Mouse (Mus musculus): ENCODE results near the gene Lpp. TPM values are rescaled to one million over a fixed set of nuclear protein-coding genes. Genes with fewer than 3 reads are reported as not detected.

Gene Lpp
- total and polyA plus RNA-seq, 3 experiments, result 7.7 to 25.1 (median 23.6) TPM

DNA sequence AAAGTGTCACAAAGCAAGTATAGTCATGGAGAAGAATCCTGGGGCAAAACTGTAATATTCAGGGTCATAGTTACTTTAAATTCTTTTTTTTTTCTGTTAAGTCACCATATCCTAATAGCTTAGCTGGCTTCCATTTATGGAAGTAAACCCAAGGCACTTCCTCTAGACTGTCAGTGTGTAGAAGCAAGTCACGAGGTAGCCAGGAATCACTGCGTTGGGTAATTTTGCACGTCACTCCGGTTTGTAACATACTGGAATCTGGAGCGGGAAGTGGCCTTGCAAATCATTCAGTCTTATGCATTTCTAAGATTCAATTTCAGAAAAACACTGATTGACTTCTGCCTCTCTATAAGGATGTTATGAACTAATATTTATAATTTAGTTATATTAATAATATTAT, 232.3 kb downstream of the Lpp start:
- TF ChIP-seq EP300 (IDR thresholded peaks at IDR 0.05; ENCODE audit: insufficient read depth, low read depth, low read length) (no peak), POLR2A (IDR thresholded peaks at IDR 0.05; ENCODE audit: insufficient read depth, low read depth, low read length) (no peak), CTCF (IDR thresholded peaks at IDR 0.05) (no peak)
- Histone ChIP-seq H3K27me3 (ENCODE audit: control insufficient read depth, insufficient read depth, low read length) (no peaks in the 10 kb centered on the region), H3K9ac (ENCODE audit: low read depth, low read length) (no peak overlapping the region), H3K79me2 (replicated peaks; ENCODE audit: control insufficient read depth, insufficient read depth, low read length) (no peaks in the 10 kb centered on the region), H3K4me1 (ENCODE audit: control insufficient read depth, insufficient read depth, low read length) (peaks cover 8% of the 10 kb centered on the region), H3K36me3 (ENCODE audit: control insufficient read depth, insufficient read depth, low read length) (peaks cover 9% of the 10 kb centered on the region), H3K27ac (no peak overlapping the region), H3K4me3 (no peak overlapping the region)
- WGBS, result 89% methylated on average over 5 of the region's 5 CpGs
- intact Hi-C loops (cut with DNase I), result loop anchor here (5.0 kb wide), 1 partner anchor 233 kb away; the partner anchor contains the start of gene Lpp
- peak in 1 of 2 experiments; percentile 40 for DNase-seq

DNA sequence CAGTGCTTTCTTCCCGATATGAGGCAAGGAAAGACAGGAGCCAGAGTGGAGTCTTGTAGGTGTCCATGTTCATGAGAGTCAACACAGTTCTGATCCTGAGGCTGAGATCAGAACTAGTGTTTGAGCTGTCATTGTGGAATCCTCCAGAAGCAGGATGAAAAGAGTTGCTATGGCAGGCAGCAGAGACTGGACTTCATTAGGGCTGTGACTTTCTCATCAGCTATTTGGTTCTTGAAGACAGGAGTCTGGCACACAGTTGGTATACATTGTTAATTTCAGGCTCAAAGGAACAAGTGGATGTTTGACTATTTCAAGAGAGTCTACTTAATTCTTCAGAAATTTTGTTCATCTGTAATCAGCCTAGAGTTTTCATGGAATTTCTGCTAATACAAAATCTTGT, 235.5 kb downstream of the Lpp start:
- peaks cover 11% of the 10 kb centered on the region for H3K36me3 ChIP-seq (ENCODE audit: control insufficient read depth, insufficient read depth, low read length)
- H3K27ac ChIP-seq, result peak overlapping the region; percentile 59
- DNase-seq, result no peak
- H3K27me3 ChIP-seq (ENCODE audit: control insufficient read depth, insufficient read depth, low read length), result no peaks in the 10 kb centered on the region
- WGBS, result 51% methylated on average over 1 of the region's 1 CpGs
- intact Hi-C loops (cut with DNase I), result loop anchor here (5.0 kb wide), 1 partner anchor 236 kb away; the partner anchor contains the start of gene Lpp
- peaks cover 10% of the 10 kb centered on the region for H3K4me1 ChIP-seq (ENCODE audit: control insufficient read depth, insufficient read depth, low read length)
- H3K79me2 ChIP-seq (replicated peaks; ENCODE audit: control insufficient read depth, insufficient read depth, low read length), result peaks cover 1% of the 10 kb centered on the region; the same call in 1 of the 2 replicates
- no peak overlapping the region; the same call in 1 of the 2 replicates for H3K9ac ChIP-seq (ENCODE audit: low read depth, low read length)
- no peak for TF ChIP-seq EP300 (IDR thresholded peaks at IDR 0.05; ENCODE audit: insufficient read depth, low read depth, low read length)
- no peak for TF ChIP-seq POLR2A (IDR thresholded peaks at IDR 0.05; ENCODE audit: insufficient read depth, low read depth, low read length)
- no peak for TF ChIP-seq CTCF (IDR thresholded peaks at IDR 0.05)
- no peak overlapping the region for H3K4me3 ChIP-seq

DNA sequence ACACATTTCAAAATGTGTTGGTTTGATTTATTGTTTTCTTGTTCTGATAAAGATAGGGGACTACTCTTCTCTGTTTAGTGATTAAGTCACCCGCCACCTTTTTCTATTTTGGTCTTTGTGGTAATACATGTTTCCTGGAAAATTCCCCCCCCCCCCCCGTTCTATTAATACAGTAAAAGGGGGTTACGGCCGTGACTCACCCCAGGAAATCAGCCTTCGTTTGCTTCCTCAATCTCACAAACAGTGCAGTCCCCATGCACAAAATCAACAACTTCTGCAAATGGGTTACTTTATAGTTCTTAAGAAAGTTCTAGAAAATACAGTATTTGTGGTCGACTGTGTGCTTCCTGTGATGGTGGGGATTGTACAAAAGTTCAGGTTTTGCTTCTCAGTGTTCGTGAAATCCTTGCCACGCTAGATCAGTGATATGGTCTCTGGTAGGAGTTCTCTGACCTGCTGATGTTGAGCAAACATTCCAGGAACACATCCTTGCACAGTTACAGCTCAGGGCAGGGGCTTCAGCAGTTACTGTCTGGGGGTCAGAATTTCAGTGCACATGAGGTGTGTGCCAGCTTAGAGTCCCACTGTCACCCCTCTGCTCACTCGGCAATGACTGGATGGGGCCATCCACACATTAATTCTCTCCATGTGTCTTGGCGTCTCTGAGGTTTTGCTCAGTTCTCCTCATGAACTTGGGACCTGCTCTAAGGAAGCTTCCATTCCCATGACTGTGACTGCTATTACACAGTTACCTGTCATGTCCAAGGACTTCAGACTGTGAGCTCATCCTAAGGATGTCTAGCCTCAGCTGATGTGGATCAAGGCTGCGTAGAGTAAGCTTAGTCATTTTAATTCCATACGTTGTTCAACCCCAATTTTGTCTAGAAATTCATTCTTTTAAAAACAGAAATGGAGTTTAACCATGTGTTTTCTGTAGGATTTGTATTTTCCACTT, 236.2 kb downstream of the Lpp start:
- Histone ChIP-seq H3K4me1 (ENCODE audit: control insufficient read depth, insufficient read depth, low read length) (peaks cover 10% of the 10 kb centered on the region), H3K4me3 (no peak overlapping the region), H3K27me3 (ENCODE audit: control insufficient read depth, insufficient read depth, low read length) (no peaks in the 10 kb centered on the region), H3K9ac (ENCODE audit: low read depth, low read length) (no peak overlapping the region), H3K27ac (peak overlapping the region; percentile 59), H3K79me2 (replicated peaks; ENCODE audit: control insufficient read depth, insufficient read depth, low read length) (peaks cover 1% of the 10 kb centered on the region; the same call in 1 of the 2 replicates), H3K36me3 (ENCODE audit: control insufficient read depth, insufficient read depth, low read length) (peaks cover 11% of the 10 kb centered on the region)
- 41% methylated on average over 12 of the region's 12 CpGs for WGBS
- TF ChIP-seq POLR2A (IDR thresholded peaks at IDR 0.05; ENCODE audit: insufficient read depth, low read depth, low read length) (no peak), CTCF (IDR thresholded peaks at IDR 0.05) (no peak), EP300 (IDR thresholded peaks at IDR 0.05; ENCODE audit: insufficient read depth, low read depth, low read length) (no peak)
- peak in 1 of 2 experiments; percentile 45 for DNase-seq
- intact Hi-C loops (cut with DNase I), result loop anchor here (5.0 kb wide), 1 partner anchor 237 kb away; the partner anchor contains the start of gene Lpp

DNA sequence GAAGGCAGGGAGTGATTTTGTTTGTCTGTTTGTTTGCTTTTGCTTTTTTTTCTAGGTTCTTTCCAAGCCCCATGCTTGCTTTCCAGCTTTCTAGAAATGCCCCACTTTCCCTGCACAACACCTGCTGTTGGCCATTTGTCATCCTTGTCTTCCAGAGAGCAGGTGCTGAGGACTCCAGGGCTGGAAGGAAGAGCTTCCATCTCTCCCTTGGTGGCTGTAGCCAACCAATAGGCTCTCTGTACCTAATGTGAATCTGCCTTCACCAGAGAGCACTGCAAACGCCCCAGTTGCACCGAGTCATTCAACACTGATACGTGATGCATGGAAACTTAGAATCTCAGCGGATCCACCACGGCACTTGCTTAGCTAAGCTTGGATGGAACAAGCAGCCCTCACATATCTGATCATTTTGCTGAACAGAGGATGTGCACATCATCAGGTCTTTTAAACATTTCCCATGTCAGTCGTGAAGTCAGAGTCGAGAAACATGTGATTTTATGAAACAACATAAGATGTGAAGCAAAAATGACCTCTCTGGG, 242.1 kb downstream of the Lpp start:
- 91% methylated on average over 7 of the region's 7 CpGs for WGBS
- no peak overlapping the region for H3K27ac ChIP-seq
- H3K79me2 ChIP-seq (replicated peaks; ENCODE audit: control insufficient read depth, insufficient read depth, low read length), result peaks cover 1% of the 10 kb centered on the region; the same call in 1 of the 2 replicates
- TF ChIP-seq POLR2A (IDR thresholded peaks at IDR 0.05; ENCODE audit: insufficient read depth, low read depth, low read length), result no peak
- TF ChIP-seq EP300 (IDR thresholded peaks at IDR 0.05; ENCODE audit: insufficient read depth, low read depth, low read length), result no peak
- no peak for TF ChIP-seq CTCF (IDR thresholded peaks at IDR 0.05)
- peaks cover 2% of the 10 kb centered on the region for H3K4me1 ChIP-seq (ENCODE audit: control insufficient read depth, insufficient read depth, low read length)
- no peak for DNase-seq
- intact Hi-C loops (cut with DNase I), result no loop called here
- no peak overlapping the region for H3K9ac ChIP-seq (ENCODE audit: low read depth, low read length)
- H3K36me3 ChIP-seq (ENCODE audit: control insufficient read depth, insufficient read depth, low read length), result peaks cover 2% of the 10 kb centered on the region; the same call in 1 of the 2 replicates
- H3K4me3 ChIP-seq, result no peak overlapping the region
- no peaks in the 10 kb centered on the region for H3K27me3 ChIP-seq (ENCODE audit: control insufficient read depth, insufficient read depth, low read length)

DNA sequence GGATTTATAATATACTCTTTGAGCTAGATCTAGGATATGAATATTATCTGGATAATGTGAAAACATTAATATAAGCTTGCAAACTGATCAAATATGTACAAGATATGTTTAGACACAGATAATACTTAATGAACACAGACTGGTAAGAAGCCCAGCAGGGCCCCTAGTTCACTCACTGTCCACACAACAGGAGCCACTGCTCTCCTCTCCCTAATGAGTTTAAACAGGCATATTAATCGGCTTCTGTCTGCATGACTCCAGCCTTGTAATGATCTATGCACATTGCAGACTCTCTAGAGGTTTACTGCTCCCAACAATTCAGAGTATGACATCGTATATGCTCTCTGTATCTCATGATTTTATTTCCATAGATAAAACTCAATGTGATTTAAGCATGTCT, 243.6 kb downstream of the Lpp start:
- Histone ChIP-seq H3K4me1 (ENCODE audit: control insufficient read depth, insufficient read depth, low read length) (no peaks in the 10 kb centered on the region; the same call in 1 of the 2 replicates), H3K27ac (no peak overlapping the region), H3K27me3 (ENCODE audit: control insufficient read depth, insufficient read depth, low read length) (no peaks in the 10 kb centered on the region), H3K36me3 (ENCODE audit: control insufficient read depth, insufficient read depth, low read length) (no peaks in the 10 kb centered on the region), H3K9ac (ENCODE audit: low read depth, low read length) (no peak overlapping the region), H3K79me2 (replicated peaks; ENCODE audit: control insufficient read depth, insufficient read depth, low read length) (no peaks in the 10 kb centered on the region), H3K4me3 (no peak overlapping the region)
- intact Hi-C loops (cut with DNase I), result no loop called here
- no peak for DNase-seq
- WGBS, result 83% methylated on average over 2 of the region's 2 CpGs
- TF ChIP-seq EP300 (IDR thresholded peaks at IDR 0.05; ENCODE audit: insufficient read depth, low read depth, low read length) (no peak), CTCF (IDR thresholded peaks at IDR 0.05) (no peak), POLR2A (IDR thresholded peaks at IDR 0.05; ENCODE audit: insufficient read depth, low read depth, low read length) (no peak)
